Comparison of ENCODE assay signal across 8 mouse cellular contexts in the genomic region with DNA sequence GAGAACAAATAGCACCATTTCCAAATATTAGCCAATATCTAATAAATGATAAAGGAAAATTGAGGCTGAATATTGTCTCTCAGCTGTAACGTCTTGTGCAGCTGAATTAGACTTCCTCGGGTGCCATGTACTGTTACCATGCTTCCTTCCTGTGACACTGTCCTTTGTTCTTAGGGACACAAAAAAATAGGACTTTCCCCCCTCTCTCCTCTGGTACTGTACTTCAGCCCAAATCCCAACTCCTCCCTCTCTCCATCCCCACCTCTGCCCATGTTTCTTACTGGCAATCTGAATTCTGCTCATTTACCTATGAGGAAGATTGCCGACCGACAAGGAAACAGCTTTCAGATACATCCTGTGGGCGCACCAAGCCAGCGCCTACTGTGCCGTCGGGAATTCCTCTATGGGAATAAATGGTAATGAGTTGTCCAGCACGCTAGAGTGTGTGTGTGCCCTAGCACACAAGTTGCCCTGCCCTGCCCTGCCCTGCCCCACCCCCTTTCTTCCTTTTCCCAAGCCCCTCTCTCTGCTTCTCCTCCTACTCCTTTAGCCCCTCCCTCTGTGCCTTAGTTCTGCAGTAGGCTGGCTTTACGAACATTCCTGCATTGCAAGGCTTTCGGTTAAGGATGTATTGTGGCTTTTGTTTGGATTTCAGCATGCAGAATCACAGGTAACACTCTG. TPM values are rescaled to one million over a fixed set of nuclear protein-coding genes. Genes with fewer than 3 reads are reported as not detected.
DNase-seq lines count a peak whose midpoint lies in the region; ATAC-seq lines count a peak whose summit lies in the region.

TSS of gene Gpr21 (plus strand) at position 303 of the 681 bp plus-strand sequence.

- peak within 1 kb of the TSS; percentile 25 for H3K4me2 ChIP-seq in intestine, embryonic 15.5 days (replicated peaks)

- WGBS in embryonic facial prominence, embryonic 10.5 days: 24% methylated on average over 11 of the region's 11 CpGs
- WGBS in intestine, embryonic 15.5 days: 36% methylated on average over 11 of the region's 11 CpGs

- peak; percentile 59 for ATAC-seq in intestine, embryonic 15.5 days

- H3K27me3 ChIP-seq in embryonic facial prominence, embryonic 10.5 days (replicated peaks; ENCODE audit: low read depth, poor library complexity, severe bottlenecking): no peaks in the 10 kb centered on the region
- no peaks in the 10 kb centered on the region for H3K27me3 ChIP-seq in intestine, embryonic 15.5 days (replicated peaks)

- H3K4me1 ChIP-seq in embryonic facial prominence, embryonic 10.5 days: peaks cover 13% of the 10 kb centered on the region
- H3K4me1 ChIP-seq in intestine, embryonic 15.5 days (replicated peaks): peaks cover 6% of the 10 kb centered on the region

- H3K9ac ChIP-seq in intestine, embryonic 15.5 days: no peak within 1 kb of the TSS

- peaks cover 42% of the 10 kb centered on the region for H3K36me3 ChIP-seq in embryonic facial prominence, embryonic 10.5 days (replicated peaks)
- H3K36me3 ChIP-seq in intestine, embryonic 15.5 days: peaks cover 4% of the 10 kb centered on the region; the same call in 1 of the 2 replicates

- H3K9me3 ChIP-seq in embryonic facial prominence, embryonic 10.5 days: no peaks in the 10 kb centered on the region
- no peaks in the 10 kb centered on the region for H3K9me3 ChIP-seq in intestine, embryonic 15.5 days

- peak within 1 kb of the TSS; percentile 32 for H3K4me3 ChIP-seq in embryonic facial prominence, embryonic 10.5 days
- H3K4me3 ChIP-seq in intestine, embryonic 15.5 days (replicated peaks): no peak within 1 kb of the TSS

- peak; percentile 11 for DNase-seq in kidney, postnatal 10 days
- DNase-seq in kidney, adult 9 months: no peak
- DNase-seq in embryonic facial prominence, embryonic 10.5 days (ENCODE audit: low spot score): peak; percentile 30
- peak; percentile 18 for DNase-seq in neural tube, embryonic 10.5 days (ENCODE audit: extremely low spot score, low spot score)
- DNase-seq in adrenal gland, postnatal 4 days (ENCODE audit: low spot score in 2 of 2): no peak
- DNase-seq in thymus, postnatal 10 days (ENCODE audit: low spot score in 2 of 2): no peak
- no peak for DNase-seq in frontal cortex, postnatal 36 days (ENCODE audit: low spot score in 2 of 2)

- H3K27ac ChIP-seq in embryonic facial prominence, embryonic 10.5 days (replicated peaks): 0 out of 2 replicates have a peak within 1 kb of the TSS, but pooled peaks have one; percentile 52
- no peak within 1 kb of the TSS for H3K27ac ChIP-seq in intestine, embryonic 15.5 days

RNA-seq across cellular contexts. Expression of gene Gpr21, which starts in this region (rescaled TPM):
- 1.2 and 1.3 TPM in 2 replicates for polyA plus RNA-seq in embryonic facial prominence, embryonic 10.5 days (2016; fragmentation: Nextera tagmentation; extraction: Ambion mirVana)
- 0.92 and 1.8 TPM in 2 replicates for polyA plus RNA-seq in intestine, embryonic 15.5 days (2015; fragmentation: Nextera tagmentation; extraction: Ambion mirVana)
- total RNA-seq in adrenal gland, postnatal 4 days (2021): 1 to 10 TPM; 2.4 to 2.5 TPM

Comparison
In these comparisons a context has a peak if more than half of its experiments do, and no peak if none do; other contexts are left out.
1. DNase-seq: peak in kidney, postnatal 10 days (single experiment), embryonic facial prominence, embryonic 10.5 days (single experiment) and neural tube, embryonic 10.5 days (single experiment); none in kidney, adult 9 months (single experiment), adrenal gland, postnatal 4 days (0 of 2), thymus, postnatal 10 days (0 of 2) and frontal cortex, postnatal 36 days (0 of 2).